Mouse (Mus musculus): ENCODE measurements at regions not wholly inside any gene's neighbourhood (a gene's known extent, or its start where the extent isn't known, plus 50 kb on each side); places are given as distances from the start of the nearest gene placed in this dataset.

DNA sequence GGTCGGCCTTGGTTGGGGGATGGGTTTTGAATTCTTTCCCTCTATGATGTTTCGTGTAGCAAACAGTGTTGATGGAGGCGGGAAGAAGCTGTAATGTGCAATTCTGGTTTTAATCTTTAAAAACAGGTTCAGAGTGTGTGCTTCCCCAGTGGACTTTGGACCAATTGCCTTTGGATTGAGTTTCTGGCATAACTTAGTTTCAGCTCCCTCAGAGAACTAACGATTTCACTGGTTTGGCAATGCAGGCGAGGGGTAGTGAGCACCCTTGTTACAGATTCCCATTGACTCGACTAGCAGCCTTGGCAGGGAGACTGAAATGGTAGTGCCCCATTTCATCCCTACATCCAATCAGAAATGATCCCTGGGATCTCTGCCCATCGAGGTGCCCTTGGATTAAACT, 193.9 kb upstream of the Tmem72 start:
- no peaks in the 10 kb centered on the region for H3K36me3 ChIP-seq (ENCODE audit: insufficient read depth, low read length)
- H3K4me1 ChIP-seq (replicated peaks; ENCODE audit: low read depth, low read length) = no peaks in the 10 kb centered on the region
- H3K9me3 ChIP-seq (ENCODE audit: low read length) = no peaks in the 10 kb centered on the region; the same call in 1 of the 2 replicates
- TF ChIP-seq CTCF (conservative IDR thresholded peaks at IDR 0.05; ENCODE audit: low read length) (no peak), NANOG (IDR thresholded peaks at IDR 0.05; ENCODE audit: borderline replicate concordance, low read length) (no peak), POU5F1 (IDR thresholded peaks at IDR 0.05; ENCODE audit: borderline replicate concordance, low read length) (no peak)
- H3K4me3 ChIP-seq (replicated peaks; ENCODE audit: low read length) = no peak overlapping the region
- H3K27me3 ChIP-seq (ENCODE audit: insufficient read depth, low read length) = no peaks in the 10 kb centered on the region

DNA sequence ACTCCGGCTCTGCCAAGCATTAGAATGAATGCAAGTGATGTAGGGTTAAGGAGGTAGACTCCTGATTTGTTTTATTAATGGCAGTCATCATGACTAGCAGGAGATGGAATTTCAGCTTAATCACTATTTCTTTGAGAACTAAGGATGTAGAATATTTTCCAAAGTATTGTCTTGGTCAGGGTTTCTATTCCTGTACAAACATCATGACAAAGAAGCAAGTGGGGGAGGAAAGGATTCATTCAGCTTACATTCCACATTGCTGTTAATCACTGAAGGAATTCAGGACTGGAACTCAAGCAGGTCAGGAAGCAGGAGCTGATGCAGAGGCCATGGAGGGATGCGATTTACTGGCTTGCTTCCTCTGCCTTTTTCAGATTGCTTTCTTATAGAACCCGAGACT, 195.4 kb upstream of the Tmem72 start:
- H3K27me3 ChIP-seq (ENCODE audit: insufficient read depth, low read length) = no peaks in the 10 kb centered on the region
- no peaks in the 10 kb centered on the region for H3K36me3 ChIP-seq (ENCODE audit: insufficient read depth, low read length)
- no peak overlapping the region for H3K4me3 ChIP-seq (replicated peaks; ENCODE audit: low read length)
- no peak for TF ChIP-seq CTCF (conservative IDR thresholded peaks at IDR 0.05; ENCODE audit: low read length)
- no peak for TF ChIP-seq NANOG (IDR thresholded peaks at IDR 0.05; ENCODE audit: borderline replicate concordance, low read length)
- no peaks in the 10 kb centered on the region for H3K4me1 ChIP-seq (replicated peaks; ENCODE audit: low read depth, low read length)
- no peaks in the 10 kb centered on the region; the same call in 1 of the 2 replicates for H3K9me3 ChIP-seq (ENCODE audit: low read length)

DNA sequence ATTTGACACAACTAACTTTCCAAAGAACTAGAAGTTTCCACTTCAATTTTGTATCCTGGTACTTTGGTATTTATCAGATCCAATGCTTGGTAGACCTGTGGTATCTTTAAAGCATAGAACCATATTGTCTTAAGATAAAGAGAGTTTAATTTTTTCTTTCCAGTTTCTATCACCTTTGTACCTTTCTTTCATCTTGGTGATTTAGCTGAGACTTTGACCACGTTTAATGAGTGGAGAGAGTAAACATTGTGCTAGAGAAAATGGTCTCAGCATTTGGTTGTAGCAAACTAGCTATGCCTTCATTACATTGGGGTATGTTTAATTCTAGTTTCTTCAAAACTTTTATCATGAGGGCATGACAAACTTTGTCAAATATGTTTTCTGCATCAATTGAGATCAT, 197.4 kb upstream of the Tmem72 start:
- Histone ChIP-seq H3K4me1 (replicated peaks; ENCODE audit: low read depth, low read length) (no peaks in the 10 kb centered on the region), H3K36me3 (ENCODE audit: insufficient read depth, low read length) (no peaks in the 10 kb centered on the region), H3K4me3 (replicated peaks; ENCODE audit: low read length) (no peak overlapping the region), H3K27me3 (ENCODE audit: insufficient read depth, low read length) (no peaks in the 10 kb centered on the region), H3K9me3 (ENCODE audit: low read length) (no peaks in the 10 kb centered on the region; the same call in 1 of the 2 replicates)
- TF ChIP-seq POU5F1 (IDR thresholded peaks at IDR 0.05; ENCODE audit: borderline replicate concordance, low read length) (no peak), NANOG (IDR thresholded peaks at IDR 0.05; ENCODE audit: borderline replicate concordance, low read length) (no peak), CTCF (conservative IDR thresholded peaks at IDR 0.05; ENCODE audit: low read length) (no peak)

DNA sequence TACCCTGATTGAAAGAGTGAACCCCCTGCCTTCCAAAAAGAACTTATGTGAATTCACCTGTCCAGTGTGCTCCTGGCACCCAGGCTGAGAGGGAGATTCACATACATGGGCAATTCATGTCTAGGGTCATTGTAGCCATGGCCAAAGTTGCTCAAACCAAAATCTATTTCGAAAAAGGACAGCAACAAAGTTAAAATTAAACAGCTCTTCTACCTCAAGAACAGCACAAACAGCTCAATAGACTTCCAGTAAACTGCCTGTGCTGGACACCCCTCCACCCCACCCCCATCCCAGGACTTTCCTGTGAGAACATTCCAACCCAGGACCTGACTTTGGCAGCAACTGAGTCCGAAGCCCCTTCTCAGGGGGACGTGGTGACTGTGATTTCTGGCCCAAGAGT, 218.3 kb upstream of the Tmem72 start:
- no peak overlapping the region for H3K4me3 ChIP-seq (replicated peaks; ENCODE audit: low read length)
- H3K4me1 ChIP-seq (replicated peaks; ENCODE audit: low read depth, low read length) = no peaks in the 10 kb centered on the region
- no peaks in the 10 kb centered on the region for H3K27me3 ChIP-seq (ENCODE audit: insufficient read depth, low read length)
- no peak for TF ChIP-seq CTCF (conservative IDR thresholded peaks at IDR 0.05; ENCODE audit: low read length)
- no peak for TF ChIP-seq NANOG (IDR thresholded peaks at IDR 0.05; ENCODE audit: borderline replicate concordance, low read length)
- no peaks in the 10 kb centered on the region for H3K36me3 ChIP-seq (ENCODE audit: insufficient read depth, low read length)
- no peaks in the 10 kb centered on the region for H3K9me3 ChIP-seq (ENCODE audit: low read length)

DNA sequence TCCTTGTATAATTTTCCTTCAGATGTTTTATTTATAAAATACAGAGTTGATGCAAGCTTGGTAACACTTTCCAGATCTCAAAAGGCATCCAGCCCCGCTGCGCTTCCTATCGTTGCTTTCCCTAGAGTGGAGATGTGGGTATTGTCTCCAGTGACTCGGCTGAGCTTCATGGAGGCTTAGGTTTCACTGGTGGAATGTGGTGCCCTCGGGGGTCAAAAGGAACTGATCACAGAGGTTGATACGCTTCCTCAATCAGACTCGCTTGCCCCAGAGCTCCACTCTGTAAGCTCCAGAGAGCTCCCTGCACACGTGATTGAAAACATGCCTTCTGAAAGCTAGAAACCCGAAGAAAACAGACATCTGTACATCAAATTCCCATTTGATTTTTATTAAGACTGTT, 224.9 kb upstream of the Tmem72 start:
- Histone ChIP-seq H3K9me3 (ENCODE audit: low read length) (peaks cover 5% of the 10 kb centered on the region; the same call in 1 of the 2 replicates), H3K27me3 (ENCODE audit: insufficient read depth, low read length) (no peaks in the 10 kb centered on the region), H3K4me3 (replicated peaks; ENCODE audit: low read length) (no peak overlapping the region), H3K36me3 (ENCODE audit: insufficient read depth, low read length) (no peaks in the 10 kb centered on the region), H3K4me1 (replicated peaks; ENCODE audit: low read depth, low read length) (no peaks in the 10 kb centered on the region)
- TF ChIP-seq CTCF (conservative IDR thresholded peaks at IDR 0.05; ENCODE audit: low read length) = no peak
- no peak for TF ChIP-seq POU5F1 (IDR thresholded peaks at IDR 0.05; ENCODE audit: borderline replicate concordance, low read length)
- no peak for TF ChIP-seq NANOG (IDR thresholded peaks at IDR 0.05; ENCODE audit: borderline replicate concordance, low read length)

DNA sequence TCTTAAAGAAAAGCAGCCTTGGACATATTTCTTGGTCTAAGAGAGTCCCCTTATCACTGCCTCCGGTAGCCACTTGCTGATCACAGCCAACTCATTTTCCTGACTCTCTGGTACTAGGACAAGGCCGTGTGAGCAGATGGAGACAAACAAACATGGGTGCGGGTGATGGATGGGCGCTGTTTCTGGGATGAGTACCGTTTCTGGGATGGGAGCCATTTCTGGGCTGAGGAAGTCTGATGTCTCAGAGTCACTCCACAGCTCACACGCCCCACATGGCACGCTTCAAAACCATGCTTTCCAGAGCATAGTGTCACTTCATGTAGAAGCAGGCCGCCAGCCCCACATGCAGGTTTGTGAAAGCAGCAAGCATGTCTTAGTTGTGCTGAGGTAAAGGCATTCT, 225.6 kb upstream of the Cxcl12 start:
- peaks cover 5% of the 10 kb centered on the region; the same call in 1 of the 2 replicates for H3K9me3 ChIP-seq (ENCODE audit: low read length)
- H3K36me3 ChIP-seq (ENCODE audit: insufficient read depth, low read length) = no peaks in the 10 kb centered on the region
- no peak for TF ChIP-seq CTCF (conservative IDR thresholded peaks at IDR 0.05; ENCODE audit: low read length)
- no peak for TF ChIP-seq POU5F1 (IDR thresholded peaks at IDR 0.05; ENCODE audit: borderline replicate concordance, low read length)
- no peak for TF ChIP-seq NANOG (IDR thresholded peaks at IDR 0.05; ENCODE audit: borderline replicate concordance, low read length)
- no peaks in the 10 kb centered on the region for H3K4me1 ChIP-seq (replicated peaks; ENCODE audit: low read depth, low read length)
- H3K4me3 ChIP-seq (replicated peaks; ENCODE audit: low read length) = no peak overlapping the region
- no peaks in the 10 kb centered on the region for H3K27me3 ChIP-seq (ENCODE audit: insufficient read depth, low read length)

DNA sequence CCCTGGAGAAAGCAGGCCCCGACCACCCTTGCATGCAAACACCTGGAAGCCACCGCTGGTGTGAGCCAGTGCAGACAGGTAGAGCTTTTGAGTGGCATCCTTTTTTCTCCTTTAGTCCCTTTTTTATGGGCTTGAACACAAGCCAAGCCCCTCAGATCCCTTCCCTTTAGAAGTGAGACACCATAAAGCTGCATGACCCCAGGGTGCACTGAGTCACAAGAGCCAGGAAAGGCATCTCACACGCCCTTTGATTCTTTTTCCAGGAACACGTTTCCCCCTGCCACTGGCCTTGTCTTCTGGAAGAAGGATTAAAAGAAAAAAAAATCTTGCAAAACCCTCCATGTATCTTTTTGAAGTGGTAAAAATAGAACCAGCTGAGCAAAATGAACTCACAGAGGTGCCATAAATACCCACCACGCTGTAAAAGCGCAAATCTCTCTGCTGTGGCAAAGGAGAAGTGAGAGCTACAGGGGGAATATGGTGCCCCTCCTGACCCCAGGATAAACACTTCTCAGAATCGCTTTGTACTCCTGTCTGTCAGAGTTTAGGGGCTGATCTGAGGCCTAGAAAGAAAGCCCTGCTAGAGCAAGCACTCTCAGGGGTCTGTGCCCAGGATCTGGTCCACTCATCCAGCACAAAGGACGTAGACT, 222.1 kb upstream of the Cxcl12 start:
- H3K4me3 ChIP-seq (replicated peaks; ENCODE audit: low read length) = no peak overlapping the region
- no peak for TF ChIP-seq CTCF (conservative IDR thresholded peaks at IDR 0.05; ENCODE audit: low read length)
- no peak for TF ChIP-seq NANOG (IDR thresholded peaks at IDR 0.05; ENCODE audit: borderline replicate concordance, low read length)
- no peaks in the 10 kb centered on the region for H3K27me3 ChIP-seq (ENCODE audit: insufficient read depth, low read length)
- no peaks in the 10 kb centered on the region for H3K9me3 ChIP-seq (ENCODE audit: low read length)
- no peaks in the 10 kb centered on the region for H3K4me1 ChIP-seq (replicated peaks; ENCODE audit: low read depth, low read length)
- no peaks in the 10 kb centered on the region for H3K36me3 ChIP-seq (ENCODE audit: insufficient read depth, low read length)

DNA sequence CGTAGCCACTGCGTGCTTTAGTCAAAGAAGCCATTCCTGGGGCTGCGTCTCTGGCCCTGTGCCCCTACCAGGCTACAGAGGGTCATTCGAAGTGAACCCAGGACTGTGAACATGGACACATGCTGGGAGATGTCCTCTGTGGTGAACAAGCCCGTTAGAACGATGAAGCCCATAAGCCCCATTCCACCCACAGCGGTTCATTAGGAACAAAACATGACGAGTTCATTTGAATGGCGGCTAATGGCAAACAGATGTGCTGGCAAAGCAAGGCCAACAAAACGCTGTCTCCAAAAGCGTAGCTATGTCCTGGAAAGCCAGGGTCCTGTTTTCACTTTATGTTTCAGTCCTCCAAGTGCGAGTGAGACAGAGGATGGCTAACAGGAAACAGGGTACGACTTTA, 208.7 kb upstream of the Cxcl12 start:
- TF ChIP-seq POU5F1 (IDR thresholded peaks at IDR 0.05; ENCODE audit: borderline replicate concordance, low read length) (no peak), NANOG (IDR thresholded peaks at IDR 0.05; ENCODE audit: borderline replicate concordance, low read length) (no peak), CTCF (conservative IDR thresholded peaks at IDR 0.05; ENCODE audit: low read length) (no peak)
- Histone ChIP-seq H3K36me3 (ENCODE audit: insufficient read depth, low read length) (no peaks in the 10 kb centered on the region), H3K4me3 (replicated peaks; ENCODE audit: low read length) (no peak overlapping the region), H3K4me1 (replicated peaks; ENCODE audit: low read depth, low read length) (no peaks in the 10 kb centered on the region), H3K27me3 (ENCODE audit: insufficient read depth, low read length) (no peaks in the 10 kb centered on the region), H3K9me3 (ENCODE audit: low read length) (peaks cover 4% of the 10 kb centered on the region; the same call in 1 of the 2 replicates)

DNA sequence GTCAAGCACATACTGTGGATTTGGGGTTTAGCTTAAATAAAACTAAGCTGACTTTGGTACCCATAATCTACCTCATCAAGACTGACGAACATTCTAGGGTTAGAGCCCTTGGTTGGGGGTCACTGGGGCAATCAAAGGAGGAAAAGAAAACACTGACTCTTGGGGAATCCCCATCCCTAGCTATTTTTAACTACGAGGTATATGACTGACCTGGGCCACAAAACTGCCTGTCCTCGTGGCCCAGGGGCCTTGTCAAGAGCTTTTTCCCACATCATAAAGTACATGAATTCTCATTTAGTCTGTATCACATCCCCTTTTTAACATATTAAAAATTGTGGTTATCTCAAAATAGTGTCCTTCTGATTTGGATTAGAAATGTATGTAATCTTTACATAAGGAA, 207.7 kb upstream of the Cxcl12 start:
- H3K4me3 ChIP-seq (replicated peaks; ENCODE audit: low read length) = no peak overlapping the region
- peaks cover 4% of the 10 kb centered on the region; the same call in 1 of the 2 replicates for H3K9me3 ChIP-seq (ENCODE audit: low read length)
- no peaks in the 10 kb centered on the region for H3K36me3 ChIP-seq (ENCODE audit: insufficient read depth, low read length)
- no peaks in the 10 kb centered on the region for H3K27me3 ChIP-seq (ENCODE audit: insufficient read depth, low read length)
- no peak for TF ChIP-seq NANOG (IDR thresholded peaks at IDR 0.05; ENCODE audit: borderline replicate concordance, low read length)
- no peaks in the 10 kb centered on the region for H3K4me1 ChIP-seq (replicated peaks; ENCODE audit: low read depth, low read length)

Measured in E14TG2a.4 (cell line).